Mouse (Mus musculus) lung, postnatal 0 days (tissue): ENCODE data around the gene Pde2a. TPM values are rescaled to one million over a fixed set of nuclear protein-coding genes. Genes with fewer than 3 reads are reported as not detected.

Experiments
- ATAC-seq: fragments of 200-750 bp; cut with Nextera tagmentation; 2 replicates; pipeline ENCODE4 v1.8.0; 2017; ENCODE audit warnings: moderate library complexity
- DNase-seq: peaks from one replicate; pipeline ENCODE4 v3.0.0-alpha.2; 2016; ENCODE audit warnings: low spot score
- H3K27ac ChIP-seq: fragments of 300-500 bp; sonication (generic); 2 replicates; pipeline ENCODE4 v1.5.1; 2014; ENCODE audit warnings: antibody characterized with exemption, mild to moderate bottlenecking, low read length, mixed read lengths
- H3K27me3 ChIP-seq: fragments of 300-500 bp; sonication (generic); replicated peaks from 2 replicates; pipeline ENCODE4 v1.6.1; 2014; ENCODE audit warnings: low read length, mixed read lengths; ENCODE audit not compliant: insufficient read depth
- H3K36me3 ChIP-seq: fragments of 300-500 bp; sonication (generic); 2 replicates; pipeline ENCODE4 v1.6.1; 2014; ENCODE audit warnings: low read length, mixed read lengths; ENCODE audit not compliant: insufficient read depth
- H3K4me1 ChIP-seq: fragments of 300-500 bp; sonication (generic); 2 replicates; pipeline ENCODE4 v1.6.1; 2014; ENCODE audit warnings: antibody characterized with exemption, low read depth, low read length, mixed read lengths; ENCODE audit not compliant: insufficient read depth
- H3K4me2 ChIP-seq: fragments of 300-500 bp; sonication (generic); replicated peaks from 2 replicates; pipeline ENCODE4 v1.6.1; 2014; ENCODE audit warnings: low read depth, mild to moderate bottlenecking, low read length, moderate library complexity, mixed read lengths
- H3K4me3 ChIP-seq: fragments of 300-500 bp; sonication (generic); 2 replicates; pipeline ENCODE4 v1.5.1; 2014; ENCODE audit warnings: low read depth, low read length
- H3K9ac ChIP-seq: fragments of 300-500 bp; sonication (generic); replicated peaks from 2 replicates; pipeline ENCODE4 v1.6.1; 2014; ENCODE audit warnings: low read depth, mild to moderate bottlenecking
- H3K9me3 ChIP-seq: fragments of 300-500 bp; sonication (generic); 2 replicates; pipeline ENCODE4 v1.6.1; 2016; ENCODE audit warnings: low read length, mixed read lengths
- CTCF ChIP-seq: IDR thresholded peaks from 2 replicates; pipeline ENCODE4 v1.5.1; 2016; ENCODE audit warnings: antibody characterized with exemption, mild to moderate bottlenecking
- EP300 ChIP-seq: IDR thresholded peaks from 2 replicates; pipeline ENCODE4 v1.6.1; 2016; ENCODE audit warnings: antibody characterized with exemption, mild to moderate bottlenecking, control low read depth
- WGBS: fragments of 180-500 bp; shearing (Covaris S2); extraction: QIAGEN DNeasy Blood & Tissue Kit; methylation state at CpG from one replicate; pipeline ENCODE4 v1.1.7; 2014; 5-methylcytosine and 5-hydroxymethylcytosine counted together
- polyA plus RNA-seq: library from polyadenylated mRNA; unstranded; fragments of >200 nt; fragmentation: Nextera tagmentation; extraction: Ambion mirVana; gene quantifications from 2 replicates; pipeline ENCODE4 v1.2.1, GENCODE M21; 2015

Gene Pde2a
- polyA plus RNA-seq, 1 experiment from 2014 or later, result 4.3 TPM

- no peak for TF ChIP-seq CTCF
- TF ChIP-seq EP300, result no peak
- 28% methylated on average over 8 of the region's 8 CpGs for WGBS
- no peak overlapping the region for H3K4me3 ChIP-seq
- no peaks in the 10 kb centered on the region for H3K36me3 ChIP-seq
- no peak overlapping the region for H3K4me2 ChIP-seq
- H3K9ac ChIP-seq, result no peak overlapping the region
- DNase-seq (no peak), ATAC-seq (peak; percentile 21; the same call in 1 of the 2 replicates)
- H3K9me3 ChIP-seq, result no peaks in the 10 kb centered on the region
- 0 out of 2 replicates have a peak, but pooled peaks cover 4% of the 10 kb centered on the region for H3K4me1 ChIP-seq
- no peak overlapping the region for H3K27ac ChIP-seq
- peaks cover 13% of the 10 kb centered on the region; the same call in 1 of the 2 replicates for H3K27me3 ChIP-seq
Measured at GRCm38 (mm10) chr7:101453725-101454124, 32.2 kb downstream of the Pde2a start.

- H3K9me3 ChIP-seq, result no peaks in the 10 kb centered on the region
- H3K4me3 ChIP-seq, result no peak overlapping the region
- H3K9ac ChIP-seq, result no peak overlapping the region
- H3K36me3 ChIP-seq, result no peaks in the 10 kb centered on the region
- TF ChIP-seq EP300 (no peak), CTCF (no peak)
- no peak overlapping the region for H3K4me2 ChIP-seq
- DNase-seq, result no peak
- no peak for ATAC-seq
- WGBS, result 81% methylated on average over 9 of the region's 9 CpGs
- H3K27ac ChIP-seq, result no peak overlapping the region
- 0 out of 2 replicates have a peak, but pooled peaks cover 4% of the 10 kb centered on the region for H3K4me1 ChIP-seq
- peaks cover 13% of the 10 kb centered on the region; the same call in 1 of the 2 replicates for H3K27me3 ChIP-seq
Measured at GRCm38 (mm10) chr7:101454479-101454878, 33.0 kb downstream of the Pde2a start.

GRCm38 (mm10) chr7:101455141-101455540 is 33.6 kb downstream of the Pde2a start:
- DNase-seq (no peak), ATAC-seq (no peak)
- 0 out of 2 replicates have a peak, but pooled peaks cover 4% of the 10 kb centered on the region for H3K4me1 ChIP-seq
- no peak overlapping the region for H3K27ac ChIP-seq
- WGBS, result 74% methylated on average over 6 of the region's 6 CpGs
- H3K36me3 ChIP-seq, result no peaks in the 10 kb centered on the region
- H3K9ac ChIP-seq, result no peak overlapping the region
- H3K4me3 ChIP-seq, result no peak overlapping the region
- H3K4me2 ChIP-seq, result no peak overlapping the region
- H3K9me3 ChIP-seq, result no peaks in the 10 kb centered on the region
- TF ChIP-seq CTCF, result no peak
- no peak for TF ChIP-seq EP300
- peaks cover 13% of the 10 kb centered on the region; the same call in 1 of the 2 replicates for H3K27me3 ChIP-seq

- ATAC-seq, result no peak
- 76% methylated on average over 4 of the region's 4 CpGs for WGBS
Measured at GRCm38 (mm10) chr7:101456318-101456717, 34.8 kb downstream of the Pde2a start.

GRCm38 (mm10) chr7:101456789-101457188 is 35.3 kb downstream of the Pde2a start:
- H3K4me2 ChIP-seq, result no peak overlapping the region
- H3K36me3 ChIP-seq, result no peaks in the 10 kb centered on the region
- WGBS, result 40% methylated on average over 5 of the region's 5 CpGs
- no peak for DNase-seq
- no peak overlapping the region for H3K4me3 ChIP-seq
- no peaks in the 10 kb centered on the region for H3K9me3 ChIP-seq
- no peak overlapping the region for H3K9ac ChIP-seq
- TF ChIP-seq EP300, result no peak
- no peak for TF ChIP-seq CTCF
- no peak for ATAC-seq
- no peak overlapping the region for H3K27ac ChIP-seq
- H3K4me1 ChIP-seq, result no peaks in the 10 kb centered on the region; the same call in 1 of the 2 replicates
- peaks cover 9% of the 10 kb centered on the region; the same call in 1 of the 2 replicates for H3K27me3 ChIP-seq

More at GRCm38 (mm10) chr7:101456318-101456717, 34.8 kb downstream of the Pde2a start:
- peaks cover 4% of the 10 kb centered on the region; the same call in 1 of the 2 replicates for H3K4me1 ChIP-seq
- no peaks in the 10 kb centered on the region for H3K36me3 ChIP-seq
- no peak overlapping the region for H3K4me3 ChIP-seq
- no peak overlapping the region for H3K4me2 ChIP-seq
- no peak for TF ChIP-seq EP300
- H3K9ac ChIP-seq, result no peak overlapping the region
- no peaks in the 10 kb centered on the region for H3K9me3 ChIP-seq
- DNase-seq, result no peak
- no peak overlapping the region for H3K27ac ChIP-seq
- H3K27me3 ChIP-seq, result peaks cover 13% of the 10 kb centered on the region; the same call in 1 of the 2 replicates

GRCm38 (mm10) chr7:101457283-101457682 is 35.8 kb downstream of the Pde2a start:
- peaks cover 4% of the 10 kb centered on the region; the same call in 1 of the 2 replicates for H3K27me3 ChIP-seq
- TF ChIP-seq EP300 (no peak), CTCF (no peak)
- H3K9ac ChIP-seq, result no peak overlapping the region
- H3K36me3 ChIP-seq, result no peaks in the 10 kb centered on the region
- no peak overlapping the region for H3K27ac ChIP-seq
- H3K4me2 ChIP-seq, result no peak overlapping the region
- WGBS, result 66% methylated on average over 5 of the region's 5 CpGs
- ATAC-seq (no peak), DNase-seq (no peak)
- H3K4me1 ChIP-seq, result no peaks in the 10 kb centered on the region; the same call in 1 of the 2 replicates
- H3K9me3 ChIP-seq, result no peaks in the 10 kb centered on the region
- no peak overlapping the region for H3K4me3 ChIP-seq
